Mouse (Mus musculus) MN1 (cell line): ENCODE results near the gene Zfp9.

Source experiments
- DNase-seq: peaks from one replicate; pipeline ENCODE4 v3.0.0-alpha.2; 2016; ENCODE audit warnings: low spot score

The Zfp9 gene

GRCm38 (mm10) chr6:118478957-118479708 lies at the start of gene Zfp9:
TSS of gene Zfp9 (minus strand) at chr6:118479320.
- DNase-seq = peak; percentile 87

- DNase-seq = no peak
Observed at GRCm38 (mm10) chr6:118520668-118521067, 41.5 kb upstream of the Zfp9 start.

GRCm38 (mm10) chr6:118513335-118514012 lies 34.4 kb upstream of the Zfp9 start:
- DNase-seq = no peak

- DNase-seq = no peak
Observed at GRCm38 (mm10) chr6:118499010-118499409, 19.9 kb upstream of the Zfp9 start.

- no peak for DNase-seq
Observed at GRCm38 (mm10) chr6:118482125-118482524, 3.0 kb upstream of the Zfp9 start.

- DNase-seq = peak; percentile 53
Observed at GRCm38 (mm10) chr6:118477875-118478785, 990 bp downstream of the Zfp9 start.

DNA sequence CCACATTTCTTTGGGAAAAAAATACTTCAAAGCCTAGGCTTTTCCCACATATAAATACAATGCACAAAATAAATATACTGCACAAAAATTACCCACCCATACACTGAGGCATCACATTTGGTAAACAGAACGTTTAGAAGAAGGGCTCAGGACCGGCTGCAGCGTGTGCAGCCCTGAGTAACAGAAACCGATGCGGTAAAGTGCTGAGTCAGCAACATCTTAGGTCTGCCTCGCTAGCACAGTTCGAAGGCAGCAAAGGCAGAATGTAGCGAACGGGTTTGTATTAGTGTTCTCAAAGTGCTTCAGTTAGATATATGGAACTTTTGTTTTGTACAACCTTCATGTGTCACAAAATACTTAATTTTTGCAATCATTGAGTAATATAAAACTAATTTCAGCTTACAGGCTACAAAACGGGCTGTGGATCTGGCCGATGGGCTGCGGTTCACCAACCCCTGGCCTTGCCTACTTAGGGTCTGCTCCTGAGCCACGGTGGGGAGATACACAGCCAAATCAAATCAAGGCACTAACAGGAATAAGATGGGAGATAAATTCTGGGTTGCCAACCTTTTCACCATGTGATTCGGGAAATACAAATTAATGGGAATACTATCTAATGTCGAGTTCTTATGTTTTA lies 16.9 kb downstream of the Zfp9 start:
- no peak for DNase-seq

GRCm38 (mm10) chr6:118457726-118458125 lies 21.4 kb downstream of the Zfp9 start:
- no peak for DNase-seq

DNA sequence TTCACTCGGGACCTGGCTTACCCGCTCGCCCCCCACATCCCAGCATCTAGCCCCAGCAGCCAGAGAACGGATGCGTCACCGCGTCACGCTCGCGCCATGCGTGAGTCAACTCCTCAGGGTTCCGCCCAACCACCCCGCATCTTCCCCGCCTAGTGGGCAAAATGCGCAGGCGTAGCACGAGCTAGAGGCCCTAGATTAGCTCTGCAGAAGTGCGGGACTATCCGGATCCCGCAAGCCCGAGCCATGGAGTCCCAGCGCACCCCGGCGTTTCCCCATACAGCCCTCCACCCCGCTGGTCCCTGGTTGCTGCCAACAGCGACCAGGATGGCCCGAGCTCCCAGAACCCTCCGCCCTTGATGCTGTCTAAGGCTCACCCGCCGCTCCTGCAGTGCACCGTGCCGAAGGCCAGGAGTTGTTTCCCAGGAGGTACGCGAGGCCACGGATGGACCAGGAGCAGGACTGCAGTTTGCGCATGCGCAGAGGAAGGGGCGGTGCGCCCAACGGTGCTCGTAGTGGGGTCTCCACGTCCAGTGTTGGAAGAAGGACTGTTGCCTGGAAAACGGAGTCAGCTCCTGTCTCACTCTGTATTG lies 24.0 kb downstream of the Zfp9 start, which contains the start of gene Zfp248:
Gene Zfp248, minus strand, starts transcription at position 487 of the 590 bp plus-strand sequence.
- peak; percentile 93 for DNase-seq

GRCm38 (mm10) chr6:118454452-118454851 lies 24.7 kb downstream of the Zfp9 start:
- DNase-seq = no peak

DNA sequence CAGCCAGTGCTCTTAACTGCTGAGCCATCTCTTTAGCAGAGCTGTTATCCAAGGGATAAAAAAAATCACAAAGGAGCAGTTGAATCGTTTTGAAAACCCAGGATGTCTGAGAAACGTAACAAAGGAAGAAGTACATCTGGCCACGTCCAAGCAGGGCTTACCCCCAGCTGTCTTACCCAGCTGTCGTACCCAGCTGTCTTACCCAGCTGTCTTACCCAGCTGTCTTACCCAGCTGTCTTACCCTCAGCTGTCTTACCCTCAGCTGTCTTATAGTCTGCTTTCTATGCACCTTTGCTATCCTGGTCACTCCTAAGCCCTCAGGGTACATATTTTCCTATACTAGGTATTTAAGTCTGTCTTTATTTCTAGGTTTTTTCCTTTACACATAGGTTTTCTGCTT lies 47.6 kb downstream of the Zfp9 start:
- no peak for DNase-seq

GRCm38 (mm10) chr6:118426666-118427065 lies 52.5 kb downstream of the Zfp9 start:
- DNase-seq = no peak

GRCm38 (mm10) chr6:118419050-118419920 lies 59.8 kb downstream of the Zfp9 start, which contains the start of gene Bms1:
TSS of gene Bms1 (minus strand) at chr6:118419474.
- DNase-seq = peak; percentile 96
